Mouse (Mus musculus) mature B cell (primary cell): ENCODE measurements around the gene Egfl7.

ENCODE experiments used
- in situ Hi-C: fragments of 300-500 bp; cut with MboI; formaldehyde crosslinking; loops from 2 replicates; pipeline ENCODE4 v1.14.3; 2019

The Egfl7 gene

GRCm38 (mm10) chr2:26579714-26580113 lies at the start of gene Egfl7:
TSS of gene Egfl7 (plus strand) at chr2:26580014.
- in situ Hi-C loops = no loop called here

GRCm38 (mm10) chr2:26531829-26532228 lies 48.0 kb upstream of the Egfl7 start:
- in situ Hi-C loops = no loop called here

GRCm38 (mm10) chr2:26533249-26533648 lies 46.6 kb upstream of the Egfl7 start:
- in situ Hi-C loops = no loop called here

GRCm38 (mm10) chr2:26534161-26534560 lies 45.7 kb upstream of the Egfl7 start:
- in situ Hi-C loops = no loop called here

GRCm38 (mm10) chr2:26534616-26535015 lies 45.2 kb upstream of the Egfl7 start:
- in situ Hi-C loops = no loop called here

- in situ Hi-C loops = no loop called here
Measured at GRCm38 (mm10) chr2:26535517-26536045, 44.2 kb upstream of the Egfl7 start.

GRCm38 (mm10) chr2:26539516-26539915 lies 40.3 kb upstream of the Egfl7 start:
- in situ Hi-C loops = no loop called here

GRCm38 (mm10) chr2:26540721-26541120 lies 39.1 kb upstream of the Egfl7 start:
- in situ Hi-C loops = no loop called here

GRCm38 (mm10) chr2:26541258-26541910 lies 38.4 kb upstream of the Egfl7 start:
- in situ Hi-C loops = no loop called here

GRCm38 (mm10) chr2:26543155-26543554 lies 36.7 kb upstream of the Egfl7 start:
- in situ Hi-C loops = no loop called here

- in situ Hi-C loops = no loop called here
Measured at GRCm38 (mm10) chr2:26543768-26544167, 36.0 kb upstream of the Egfl7 start.

- in situ Hi-C loops = no loop called here
Measured at GRCm38 (mm10) chr2:26544265-26544664, 35.5 kb upstream of the Egfl7 start.

- in situ Hi-C loops = no loop called here
Measured at GRCm38 (mm10) chr2:26547481-26547880, 32.3 kb upstream of the Egfl7 start.

GRCm38 (mm10) chr2:26549801-26550200 lies 30.0 kb upstream of the Egfl7 start:
- in situ Hi-C loops = no loop called here

- in situ Hi-C loops = no loop called here
Measured at GRCm38 (mm10) chr2:26550205-26550604, 29.6 kb upstream of the Egfl7 start.

GRCm38 (mm10) chr2:26550777-26551176 lies 29.0 kb upstream of the Egfl7 start:
- in situ Hi-C loops = no loop called here

GRCm38 (mm10) chr2:26551446-26551845 lies 28.4 kb upstream of the Egfl7 start:
- in situ Hi-C loops = no loop called here

GRCm38 (mm10) chr2:26552066-26552465 lies 27.7 kb upstream of the Egfl7 start:
- in situ Hi-C loops = no loop called here

- in situ Hi-C loops = no loop called here
Measured at GRCm38 (mm10) chr2:26553904-26554303, 25.9 kb upstream of the Egfl7 start.

- in situ Hi-C loops = no loop called here
Measured at GRCm38 (mm10) chr2:26555076-26555475, 24.7 kb upstream of the Egfl7 start.

- in situ Hi-C loops = no loop called here
Measured at GRCm38 (mm10) chr2:26556535-26556993, 23.2 kb upstream of the Egfl7 start.

GRCm38 (mm10) chr2:26560506-26560905 lies 19.3 kb upstream of the Egfl7 start:
- in situ Hi-C loops = loop anchor here (5.0 kb wide), 1 partner anchor 108 kb away; no protein-coding TSS in a partner anchor

GRCm38 (mm10) chr2:26561351-26562016 lies 18.3 kb upstream of the Egfl7 start:
- in situ Hi-C loops = loop anchor here (5.0 kb wide), 1 partner anchor 109 kb away; no protein-coding TSS in a partner anchor
